Mouse (Mus musculus) lung, embryonic 14.5 days (tissue): ENCODE measurements around the gene Clec1b. TPM values are rescaled to one million over a fixed set of nuclear protein-coding genes. Genes with fewer than 3 reads are reported as not detected.

Experiments used
- ATAC-seq: fragments of 200-750 bp; cut with Nextera tagmentation; 2 replicates; pipeline ENCODE4 v1.8.0; 2017; ENCODE audit warnings: mild to moderate bottlenecking, moderate TSS enrichment, moderate library complexity; ENCODE audit not compliant: insufficient read depth
- DNase-seq: peaks from one replicate; pipeline ENCODE4 v3.0.0-alpha.2; 2015
- H3K27ac ChIP-seq: fragments of 300-500 bp; sonication (generic); 2 replicates; pipeline ENCODE4 v1.5.1; 2014; ENCODE audit warnings: low read depth, mild to moderate bottlenecking, moderate library complexity
- H3K27me3 ChIP-seq: fragments of 300-500 bp; sonication (generic); 2 replicates; pipeline ENCODE4 v1.6.1; 2014; ENCODE audit warnings: low read length, control low read depth; ENCODE audit not compliant: insufficient read depth
- H3K36me3 ChIP-seq: fragments of 300-500 bp; sonication (generic); 2 replicates; pipeline ENCODE4 v1.6.1; 2014; ENCODE audit warnings: control low read depth; ENCODE audit not compliant: insufficient read depth
- H3K4me1 ChIP-seq: fragments of 300-500 bp; sonication (generic); 2 replicates; pipeline ENCODE4 v1.6.1; 2014; ENCODE audit warnings: antibody characterized with exemption, control low read depth; ENCODE audit not compliant: insufficient read depth
- H3K4me2 ChIP-seq: fragments of 300-500 bp; sonication (generic); 2 replicates; pipeline ENCODE4 v1.6.1; 2014; ENCODE audit warnings: mild to moderate bottlenecking
- H3K4me3 ChIP-seq: fragments of 300-500 bp; sonication (generic); 2 replicates; pipeline ENCODE4 v1.5.1; 2014; ENCODE audit warnings: low read depth, low read length
- H3K9ac ChIP-seq: fragments of 300-500 bp; sonication (generic); 2 replicates; pipeline ENCODE4 v1.6.1; 2014
- H3K9me3 ChIP-seq: fragments of 300-500 bp; sonication (generic); 2 replicates; pipeline ENCODE4 v1.6.1; 2016; ENCODE audit warnings: low read depth, low read length, control low read depth
- CTCF ChIP-seq: IDR thresholded peaks from 2 replicates; pipeline ENCODE4 v1.5.1; 2016; ENCODE audit warnings: antibody characterized with exemption, low read depth
- WGBS: fragments of 180-500 bp; shearing (Covaris S2); extraction: QIAGEN DNeasy Blood & Tissue Kit; methylation state at CpG from one replicate; pipeline ENCODE4 v1.1.7; 2014; 5-methylcytosine and 5-hydroxymethylcytosine counted together
- polyA plus RNA-seq: library from polyadenylated mRNA; unstranded; fragments of >200 nt; fragmentation: Nextera tagmentation; extraction: Ambion mirVana; gene quantifications from 2 replicates; pipeline ENCODE4 v1.2.1, GENCODE M21; 2014

Clec1b gene
- polyA plus RNA-seq, 1 experiment from 2014 or later, result 3.7 TPM

DNA sequence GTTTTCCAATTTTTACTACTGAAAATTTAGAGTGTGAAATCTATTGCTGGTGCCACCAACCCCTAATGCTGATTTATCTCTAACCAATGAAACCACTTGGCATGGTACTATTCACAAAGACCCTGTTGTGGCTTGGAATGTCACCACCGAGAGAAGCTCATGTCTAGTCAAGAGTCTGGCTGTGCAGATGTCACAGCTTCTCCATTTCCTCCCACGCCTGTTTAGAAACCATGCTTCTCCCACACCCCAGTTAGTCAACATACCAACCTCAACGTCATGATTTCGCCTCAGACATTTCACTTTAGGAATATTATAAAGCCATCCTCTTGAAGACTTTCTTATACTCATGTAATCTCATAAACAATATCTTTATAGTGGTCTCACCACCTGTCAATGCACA lies 30.2 kb downstream of the Clec1b start:
- ATAC-seq, result no peak
- 67% methylated on average over 4 of the region's 4 CpGs for WGBS

DNA sequence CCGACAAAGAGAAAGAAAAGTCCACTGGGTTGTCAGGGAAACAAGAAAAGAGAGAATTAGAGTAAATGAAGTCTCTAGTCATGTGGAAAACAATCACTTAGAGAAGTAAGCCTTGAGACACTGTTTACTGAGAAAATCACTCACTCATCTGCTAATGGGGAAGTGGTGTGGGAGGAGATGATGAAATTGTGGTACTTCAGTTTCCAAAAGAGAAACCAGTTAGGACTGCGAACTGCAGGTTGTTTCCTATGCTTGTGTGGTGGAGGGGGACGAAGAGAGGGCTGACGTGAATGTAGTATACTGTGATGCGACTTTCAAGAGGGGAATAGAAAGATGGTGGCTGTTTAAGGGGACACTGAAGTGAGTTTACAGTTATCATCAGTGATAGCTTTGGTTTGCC lies 37.1 kb downstream of the Clec1b start:
- H3K4me2 ChIP-seq, result no peak overlapping the region
- no peak overlapping the region for H3K9ac ChIP-seq
- H3K9me3 ChIP-seq, result no peaks in the 10 kb centered on the region
- no peaks in the 10 kb centered on the region for H3K27me3 ChIP-seq
- DNase-seq (no peak), ATAC-seq (no peak)
- H3K36me3 ChIP-seq, result no peaks in the 10 kb centered on the region
- H3K27ac ChIP-seq, result no peak overlapping the region
- H3K4me3 ChIP-seq, result no peak overlapping the region
- no peaks in the 10 kb centered on the region for H3K4me1 ChIP-seq
- TF ChIP-seq CTCF, result no peak
- 79% methylated on average over 5 of the region's 5 CpGs for WGBS

More for the DNA sequence above, 30.2 kb downstream of the Clec1b start:
- DNase-seq, result no peak
- no peak overlapping the region for H3K9ac ChIP-seq
- no peak for TF ChIP-seq CTCF
- no peak overlapping the region for H3K27ac ChIP-seq
- H3K27me3 ChIP-seq, result no peaks in the 10 kb centered on the region
- H3K4me1 ChIP-seq, result peaks cover 5% of the 10 kb centered on the region; the same call in 1 of the 2 replicates
- H3K36me3 ChIP-seq, result no peaks in the 10 kb centered on the region
- no peaks in the 10 kb centered on the region for H3K9me3 ChIP-seq
- H3K4me3 ChIP-seq, result no peak overlapping the region
- H3K4me2 ChIP-seq, result no peak overlapping the region

DNA sequence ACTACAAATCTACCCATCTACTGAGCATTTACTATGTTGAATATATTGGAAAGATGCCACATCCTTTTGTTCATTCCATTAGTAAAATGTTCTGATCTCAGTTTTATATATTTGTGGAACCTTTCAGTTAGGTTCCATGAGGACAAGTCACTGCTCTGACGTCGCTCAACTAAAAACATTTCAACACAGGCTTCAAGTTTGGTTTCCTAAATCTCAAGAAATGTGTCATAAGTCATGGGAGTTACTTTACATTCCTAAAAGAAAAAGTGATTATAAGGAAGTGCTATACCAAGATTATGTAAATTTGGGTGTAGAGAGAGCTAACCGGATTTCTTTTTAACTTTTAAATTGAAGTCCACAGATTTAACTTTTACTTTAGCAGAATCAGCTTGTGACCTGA lies 38.9 kb downstream of the Clec1b start:
- no peak overlapping the region for H3K4me3 ChIP-seq
- no peaks in the 10 kb centered on the region for H3K9me3 ChIP-seq
- DNase-seq, result no peak
- WGBS, result 85% methylated on average over 3 of the region's 3 CpGs
- no peak for TF ChIP-seq CTCF
- no peak overlapping the region for H3K4me2 ChIP-seq
- ATAC-seq, result no peak
- H3K27me3 ChIP-seq, result no peaks in the 10 kb centered on the region
- no peak overlapping the region for H3K9ac ChIP-seq
- no peaks in the 10 kb centered on the region for H3K36me3 ChIP-seq
- H3K4me1 ChIP-seq, result no peaks in the 10 kb centered on the region
- no peak overlapping the region for H3K27ac ChIP-seq

GRCm38 (mm10) chr6:129438033-129438432 lies 40.9 kb downstream of the Clec1b start:
- ATAC-seq, result no peak
- Histone ChIP-seq H3K9me3 (no peaks in the 10 kb centered on the region), H3K27ac (no peak overlapping the region), H3K4me3 (no peak overlapping the region), H3K9ac (no peak overlapping the region), H3K36me3 (no peaks in the 10 kb centered on the region), H3K4me1 (no peaks in the 10 kb centered on the region), H3K4me2 (no peak overlapping the region), H3K27me3 (no peaks in the 10 kb centered on the region)
- WGBS, result 73% methylated on average over 2 of the region's 2 CpGs
- TF ChIP-seq CTCF, result no peak
- no peak for DNase-seq

GRCm38 (mm10) chr6:129449743-129450142 lies 52.6 kb downstream of the Clec1b start:
- Histone ChIP-seq H3K9ac (no peak overlapping the region), H3K4me3 (no peak overlapping the region), H3K9me3 (no peaks in the 10 kb centered on the region), H3K4me1 (no peaks in the 10 kb centered on the region), H3K27ac (no peak overlapping the region), H3K4me2 (peak overlapping the region; percentile 35), H3K36me3 (no peaks in the 10 kb centered on the region), H3K27me3 (no peaks in the 10 kb centered on the region)
- ATAC-seq, result no peak
- no peak for TF ChIP-seq CTCF
- 60% methylated on average over 6 of the region's 6 CpGs for WGBS
- DNase-seq, result no peak

GRCm38 (mm10) chr6:129451411-129452039 lies 54.4 kb downstream of the Clec1b start, which contains the start of gene Clec1a:
Clec1a (minus strand) TSS chr6:129452000.
- Histone ChIP-seq H3K4me1 (no peaks in the 10 kb centered on the region), H3K36me3 (no peaks in the 10 kb centered on the region), H3K9me3 (no peaks in the 10 kb centered on the region), H3K27me3 (no peaks in the 10 kb centered on the region), H3K4me3 (peak within 1 kb of the TSS; percentile 21), H3K4me2 (peak within 1 kb of the TSS; percentile 35), H3K9ac (no peak within 1 kb of the TSS; the same call in 1 of the 2 replicates), H3K27ac (no peak within 1 kb of the TSS; the same call in 1 of the 2 replicates)
- TF ChIP-seq CTCF, result no peak
- no peak; the same call in 1 of the 2 replicates for ATAC-seq
- DNase-seq, result peak; percentile 54
- 45% methylated on average over 13 of the region's 13 CpGs for WGBS

Other genes with a start within 250 kb of the Clec1b start
- 0.51 and 0.59 TPM in 2 replicates for gene Clec2d, start 216.7 kb upstream of the Clec1b start, polyA plus RNA-seq
- not detected in 2 replicates for gene Cd69, start 121.9 kb upstream of the Clec1b start, polyA plus RNA-seq
- gene 4922502D21Rik, start 65.5 kb upstream of the Clec1b start, polyA plus RNA-seq, result not detected in 2 replicates
- gene Clec12a, start 54.6 kb upstream of the Clec1b start, polyA plus RNA-seq, result 2.7 and 2.8 TPM in 2 replicates
- gene Clec12b, start 11.4 kb upstream of the Clec1b start, polyA plus RNA-seq, result 0.12 and 0.20 TPM in 2 replicates
- gene Clec9a, start 11.6 kb downstream of the Clec1b start, polyA plus RNA-seq, result 0.87 and 1.1 TPM in 2 replicates
- 13.7 and 15.2 TPM in 2 replicates for gene Clec1a, start 54.7 kb downstream of the Clec1b start, polyA plus RNA-seq
- 0.18 and 0.21 TPM in 2 replicates for gene Olr1, start 109.9 kb downstream of the Clec1b start, polyA plus RNA-seq
- 0.47 and 0.55 TPM in 2 replicates for gene Tmem52b, start 115.3 kb downstream of the Clec1b start, polyA plus RNA-seq
- gene Gabarapl1, start 135.9 kb downstream of the Clec1b start, polyA plus RNA-seq, result 12.4 and 12.5 TPM in 2 replicates
- not detected in 2 replicates for gene Klre1, start 180.6 kb downstream of the Clec1b start, polyA plus RNA-seq
- not detected in 2 replicates for gene Klrd1, start 194.5 kb downstream of the Clec1b start, polyA plus RNA-seq
- gene Klrk1, start 226.6 kb downstream of the Clec1b start, polyA plus RNA-seq, result 0.15 TPM in 1 of 2 replicates, not detected in the other
- not detected in 2 replicates for gene Klrc3, start 246.0 kb downstream of the Clec1b start, polyA plus RNA-seq